Mouse (Mus musculus) lung, postnatal 0 days (tissue): ENCODE results near the gene Ppp3r1. TPM values are rescaled to one million over a fixed set of nuclear protein-coding genes. Genes with fewer than 3 reads are reported as not detected.

Source experiments
- ATAC-seq: fragments of 200-750 bp; cut with Nextera tagmentation; 2 replicates; pipeline ENCODE4 v1.8.0; 2017; ENCODE audit warnings: moderate library complexity
- DNase-seq: peaks from one replicate; pipeline ENCODE4 v3.0.0-alpha.2; 2016; ENCODE audit warnings: low spot score
- H3K27ac ChIP-seq: fragments of 300-500 bp; sonication (generic); 2 replicates; pipeline ENCODE4 v1.5.1; 2014; ENCODE audit warnings: antibody characterized with exemption, mild to moderate bottlenecking, low read length, mixed read lengths
- H3K27me3 ChIP-seq: fragments of 300-500 bp; sonication (generic); replicated peaks from 2 replicates; pipeline ENCODE4 v1.6.1; 2014; ENCODE audit warnings: low read length, mixed read lengths; ENCODE audit not compliant: insufficient read depth
- H3K36me3 ChIP-seq: fragments of 300-500 bp; sonication (generic); 2 replicates; pipeline ENCODE4 v1.6.1; 2014; ENCODE audit warnings: low read length, mixed read lengths; ENCODE audit not compliant: insufficient read depth
- H3K4me1 ChIP-seq: fragments of 300-500 bp; sonication (generic); 2 replicates; pipeline ENCODE4 v1.6.1; 2014; ENCODE audit warnings: antibody characterized with exemption, low read depth, low read length, mixed read lengths; ENCODE audit not compliant: insufficient read depth
- H3K4me2 ChIP-seq: fragments of 300-500 bp; sonication (generic); replicated peaks from 2 replicates; pipeline ENCODE4 v1.6.1; 2014; ENCODE audit warnings: low read depth, mild to moderate bottlenecking, low read length, moderate library complexity, mixed read lengths
- H3K4me3 ChIP-seq: fragments of 300-500 bp; sonication (generic); 2 replicates; pipeline ENCODE4 v1.5.1; 2014; ENCODE audit warnings: low read depth, low read length
- H3K9ac ChIP-seq: fragments of 300-500 bp; sonication (generic); replicated peaks from 2 replicates; pipeline ENCODE4 v1.6.1; 2014; ENCODE audit warnings: low read depth, mild to moderate bottlenecking
- H3K9me3 ChIP-seq: fragments of 300-500 bp; sonication (generic); 2 replicates; pipeline ENCODE4 v1.6.1; 2016; ENCODE audit warnings: low read length, mixed read lengths
- CTCF ChIP-seq: IDR thresholded peaks from 2 replicates; pipeline ENCODE4 v1.5.1; 2016; ENCODE audit warnings: antibody characterized with exemption, mild to moderate bottlenecking
- EP300 ChIP-seq: IDR thresholded peaks from 2 replicates; pipeline ENCODE4 v1.6.1; 2016; ENCODE audit warnings: antibody characterized with exemption, mild to moderate bottlenecking, control low read depth
- WGBS: fragments of 180-500 bp; shearing (Covaris S2); extraction: QIAGEN DNeasy Blood & Tissue Kit; methylation state at CpG from one replicate; pipeline ENCODE4 v1.1.7; 2014; 5-methylcytosine and 5-hydroxymethylcytosine counted together
- polyA plus RNA-seq: library from polyadenylated mRNA; unstranded; fragments of >200 nt; fragmentation: Nextera tagmentation; extraction: Ambion mirVana; gene quantifications from 2 replicates; pipeline ENCODE4 v1.2.1, GENCODE M21; 2015

Ppp3r1 gene
- polyA plus RNA-seq, 1 experiment from 2014 or later: 112 TPM

DNA sequence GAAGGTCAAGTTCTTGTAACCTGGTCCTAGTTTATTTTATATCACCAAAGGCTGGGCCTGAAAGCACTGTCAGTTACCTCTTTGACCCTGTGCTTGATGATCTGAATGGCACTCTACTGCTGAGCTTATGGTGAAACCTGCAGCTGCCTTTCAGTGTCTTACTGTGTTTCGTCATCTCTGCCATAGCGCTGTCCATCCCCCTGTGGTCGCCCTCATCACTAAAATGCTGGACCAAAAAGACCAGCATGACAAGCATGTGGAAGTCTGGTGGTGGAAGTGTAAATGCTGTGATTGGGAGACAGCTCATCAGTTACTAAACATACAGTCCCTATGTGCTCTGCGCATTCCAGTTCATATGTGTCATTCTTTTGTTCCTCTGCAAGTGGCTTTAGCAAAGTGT, 13.2 kb downstream of the Ppp3r1 start:
- H3K9me3 ChIP-seq: no peaks in the 10 kb centered on the region
- ATAC-seq: no peak
- H3K27me3 ChIP-seq: no peaks in the 10 kb centered on the region
- peaks cover 10% of the 10 kb centered on the region; the same call in 1 of the 2 replicates for H3K4me1 ChIP-seq
- no peaks in the 10 kb centered on the region for H3K36me3 ChIP-seq
- TF ChIP-seq EP300: no peak
- H3K4me2 ChIP-seq: no peak overlapping the region
- H3K9ac ChIP-seq: no peak overlapping the region
- no peak overlapping the region for H3K4me3 ChIP-seq
- DNase-seq: peak; percentile 28
- 70% methylated on average over 4 of the region's 4 CpGs for WGBS
- H3K27ac ChIP-seq: peak overlapping the region; percentile 60

- H3K9me3 ChIP-seq: no peaks in the 10 kb centered on the region
- no peaks in the 10 kb centered on the region for H3K36me3 ChIP-seq
- no peak overlapping the region for H3K4me2 ChIP-seq
- no peaks in the 10 kb centered on the region for H3K27me3 ChIP-seq
- 96% methylated on average over 1 of the region's 1 CpGs for WGBS
- H3K9ac ChIP-seq: no peak overlapping the region
- ATAC-seq (peak; percentile 35; the same call in 1 of the 2 replicates), DNase-seq (no peak)
- H3K4me1 ChIP-seq: peaks cover 6% of the 10 kb centered on the region; the same call in 1 of the 2 replicates
- no peak for TF ChIP-seq EP300
- TF ChIP-seq CTCF: no peak
- H3K27ac ChIP-seq: no peak overlapping the region
- H3K4me3 ChIP-seq: no peak overlapping the region
These were observed 17.6 kb downstream of the Ppp3r1 start for GRCm38 (mm10) chr11:17176638-17177037.

- Histone ChIP-seq H3K27me3 (no peaks in the 10 kb centered on the region), H3K36me3 (no peaks in the 10 kb centered on the region), H3K27ac (no peak overlapping the region), H3K4me2 (no peak overlapping the region), H3K9me3 (no peaks in the 10 kb centered on the region), H3K9ac (no peak overlapping the region), H3K4me3 (no peak overlapping the region), H3K4me1 (peaks cover 6% of the 10 kb centered on the region; the same call in 1 of the 2 replicates)
- WGBS: 58% methylated on average over 3 of the region's 3 CpGs
- ATAC-seq (no peak), DNase-seq (no peak)
- TF ChIP-seq CTCF (no peak), EP300 (no peak)
These were observed 21.7 kb downstream of the Ppp3r1 start for GRCm38 (mm10) chr11:17180753-17181152.

DNA sequence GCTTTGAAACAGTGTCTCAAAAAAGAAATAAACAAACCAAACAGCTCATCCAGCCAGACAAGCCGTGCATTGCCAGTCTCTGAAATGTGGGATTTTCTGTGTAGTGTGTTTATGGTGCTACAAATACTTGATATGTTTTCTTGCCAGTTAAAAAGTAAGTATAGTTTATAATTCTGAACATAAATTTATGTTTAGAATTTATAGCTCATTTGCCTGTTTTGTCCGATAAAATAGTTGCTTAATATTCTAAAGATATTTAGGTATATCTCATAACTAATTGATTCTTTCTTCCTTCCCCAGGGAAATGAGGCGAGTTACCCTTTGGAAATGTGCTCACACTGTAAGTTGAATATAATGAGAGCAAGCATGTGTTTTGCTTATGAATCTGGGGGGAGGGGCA, 22.7 kb downstream of the Ppp3r1 start, which contains the start of gene Wdr92:
Gene Wdr92, plus strand, starts transcription at position 301 of the 400 bp plus-strand sequence.
- 62% methylated on average over 3 of the region's 3 CpGs for WGBS
- TF ChIP-seq EP300 (no peak), CTCF (no peak)
- Histone ChIP-seq H3K9me3 (no peaks in the 10 kb centered on the region), H3K4me3 (no peak within 1 kb of the TSS), H3K27me3 (no peaks in the 10 kb centered on the region), H3K4me2 (no peak within 1 kb of the TSS), H3K9ac (no peak within 1 kb of the TSS), H3K27ac (no peak within 1 kb of the TSS), H3K36me3 (no peaks in the 10 kb centered on the region), H3K4me1 (peaks cover 6% of the 10 kb centered on the region; the same call in 1 of the 2 replicates)
- ATAC-seq: no peak
- no peak for DNase-seq

- no peaks in the 10 kb centered on the region for H3K36me3 ChIP-seq
- H3K27ac ChIP-seq: no peak overlapping the region
- peaks cover 6% of the 10 kb centered on the region; the same call in 1 of the 2 replicates for H3K4me1 ChIP-seq
- 88% methylated on average over 2 of the region's 2 CpGs for WGBS
- ATAC-seq (no peak), DNase-seq (no peak)
- no peak overlapping the region for H3K4me2 ChIP-seq
- H3K27me3 ChIP-seq: no peaks in the 10 kb centered on the region
- H3K9ac ChIP-seq: no peak overlapping the region
- TF ChIP-seq CTCF (no peak), EP300 (no peak)
- no peaks in the 10 kb centered on the region for H3K9me3 ChIP-seq
- no peak overlapping the region for H3K4me3 ChIP-seq
These were observed 24.1 kb downstream of the Ppp3r1 start for GRCm38 (mm10) chr11:17183165-17183564.

DNA sequence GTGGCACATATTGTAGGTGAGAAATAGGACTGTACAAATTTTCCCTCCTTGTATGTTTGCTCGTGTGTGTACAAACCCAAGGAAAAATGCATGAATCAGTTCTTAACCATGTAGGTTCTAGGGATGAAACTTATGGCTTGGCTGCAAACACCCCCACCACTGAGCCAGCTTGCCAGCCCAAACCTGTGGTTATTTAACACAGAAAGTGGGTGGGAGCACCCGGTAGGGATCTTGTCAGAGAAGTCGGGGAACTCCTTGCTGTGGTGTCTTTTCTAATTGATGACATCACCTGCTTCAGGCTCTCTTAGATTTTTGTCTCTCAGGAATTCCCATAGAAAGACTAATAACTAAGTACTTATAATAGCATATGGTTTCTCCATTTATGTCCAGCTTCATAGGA, 28.6 kb downstream of the Ppp3r1 start:
- Histone ChIP-seq H3K4me1 (no peaks in the 10 kb centered on the region), H3K27me3 (no peaks in the 10 kb centered on the region), H3K9ac (no peak overlapping the region), H3K27ac (no peak overlapping the region), H3K4me2 (no peak overlapping the region), H3K9me3 (no peaks in the 10 kb centered on the region), H3K36me3 (no peaks in the 10 kb centered on the region), H3K4me3 (no peak overlapping the region)
- 90% methylated on average over 3 of the region's 3 CpGs for WGBS
- DNase-seq (no peak), ATAC-seq (no peak)
- no peak for TF ChIP-seq CTCF
- TF ChIP-seq EP300: no peak

GRCm38 (mm10) chr11:17188786-17189185, 29.7 kb downstream of the Ppp3r1 start:
- no peaks in the 10 kb centered on the region for H3K27me3 ChIP-seq
- no peak overlapping the region for H3K4me3 ChIP-seq
- no peak for DNase-seq
- no peaks in the 10 kb centered on the region for H3K36me3 ChIP-seq
- H3K9me3 ChIP-seq: no peaks in the 10 kb centered on the region
- H3K4me2 ChIP-seq: no peak overlapping the region
- no peak for ATAC-seq
- H3K9ac ChIP-seq: no peak overlapping the region
- 81% methylated on average over 3 of the region's 3 CpGs for WGBS
- TF ChIP-seq EP300: no peak
- no peak for TF ChIP-seq CTCF
- H3K27ac ChIP-seq: no peak overlapping the region
- no peaks in the 10 kb centered on the region for H3K4me1 ChIP-seq
